Mouse (Mus musculus) gastrocnemius, adult 2 months (tissue): ENCODE measurements around the gene Sgsm3. TPM values are rescaled to one million over a fixed set of nuclear protein-coding genes. Genes with fewer than 3 reads are reported as not detected.
A peak's percentile ranks its signal among the peaks of the same experiment; 100 is the strongest.

Experiments used
- DNase-seq: peaks from one replicate; pipeline ENCODE4 v3.0.0; 2022
- H3K27ac ChIP-seq: fragments of 200-600 bp; 2 replicates; pipeline ENCODE4 v1.8.1; 2022; ENCODE audit warnings: mild to moderate bottlenecking
- H3K4me3 ChIP-seq: fragments of 200-600 bp; 2 replicates; pipeline ENCODE4 v1.8.1; 2022; ENCODE audit warnings: mild to moderate bottlenecking, moderate library complexity
- CTCF ChIP-seq: fragments of 200-600 bp; IDR thresholded peaks from 2 replicates; pipeline ENCODE4 v1.8.1; 2022; ENCODE audit warnings: antibody characterized with exemption, mild to moderate bottlenecking, moderate library complexity
- intact Hi-C: fragments of 180-260 bp; cut with DNase I; formaldehyde crosslinking; loops from one replicate; pipeline ENCODE4 v1.15.1; 2025
- total RNA-seq, 2 experiments: library from RNA; stranded (reverse); gene quantifications; 2 replicates each; pipeline ENCODE4 v1.2.3; 2021

Gene Sgsm3
- total RNA-seq, 2 experiments from 2014 or later = 16.9 to 20.4 TPM

DNA sequence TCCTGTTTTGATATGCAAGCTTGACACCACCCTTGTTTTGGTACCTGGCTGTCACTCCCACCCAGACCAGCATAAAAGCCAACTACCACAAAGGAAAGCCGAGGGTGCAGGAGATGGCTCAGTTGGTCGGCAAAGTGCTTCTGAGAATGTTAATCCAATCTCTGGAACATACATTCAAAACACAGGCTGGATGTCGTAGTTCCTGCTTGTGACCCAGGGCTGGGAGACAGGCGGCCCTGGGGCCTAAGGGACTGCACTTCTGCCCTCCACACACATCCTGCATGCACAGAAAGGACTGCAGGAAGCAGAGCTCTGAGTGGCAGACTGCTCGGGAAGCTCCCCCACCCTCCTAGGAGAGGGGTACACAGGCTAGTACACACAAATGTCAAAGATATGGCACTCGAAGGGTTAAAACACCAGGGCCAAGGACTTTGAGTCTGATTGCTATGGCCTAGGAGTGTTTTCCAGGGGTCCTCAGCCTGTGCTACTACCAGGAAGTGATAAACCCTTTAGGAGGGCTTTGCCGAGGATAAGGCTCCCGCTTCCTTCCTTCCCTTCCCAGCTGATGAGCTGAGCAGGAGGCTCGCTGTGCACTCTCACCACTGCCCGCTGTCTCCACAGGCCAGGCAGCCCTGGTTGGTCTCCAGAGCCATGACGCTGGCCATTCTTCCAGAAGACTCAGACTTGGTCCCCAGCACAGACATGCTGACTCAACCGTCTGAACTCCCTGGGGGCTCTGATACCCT lies 58.0 kb downstream of the Sgsm3 start:
- no peak for TF ChIP-seq CTCF
- Histone ChIP-seq H3K27ac (peak overlapping the region; percentile 88), H3K4me3 (0 out of 2 replicates have a peak overlapping the region, but pooled peaks have one; percentile 4)
- DNase-seq = no peak
- intact Hi-C loops = loop anchor here (2.0 kb wide), 1 partner anchor 29 kb away; no protein-coding TSS in a partner anchor

GRCm38 (mm10) chr15:81038419-81038818 lies 60.9 kb downstream of the Sgsm3 start:
- intact Hi-C loops = no loop called here
- Histone ChIP-seq H3K27ac (peak overlapping the region; percentile 54), H3K4me3 (no peak overlapping the region)
- no peak for TF ChIP-seq CTCF
- DNase-seq = no peak

DNA sequence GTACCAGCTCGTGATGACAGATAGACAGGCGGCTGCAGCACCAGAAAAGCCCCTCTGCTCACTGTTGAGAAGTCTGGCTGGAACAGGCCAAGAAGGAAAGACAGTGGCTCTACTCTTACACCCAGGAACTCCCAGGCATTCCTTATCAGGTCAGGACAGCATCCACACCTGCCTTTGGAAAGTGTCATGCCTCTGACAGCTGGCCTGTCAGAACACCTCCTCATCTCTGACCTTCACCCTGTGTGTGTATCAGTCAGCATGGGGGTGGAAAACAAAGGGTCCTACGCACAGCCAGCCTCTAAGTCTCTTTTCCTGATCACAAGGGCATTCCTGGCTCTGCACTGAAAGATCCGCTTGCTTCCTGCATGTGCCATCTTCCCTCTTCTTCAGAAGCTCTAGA lies 64.2 kb downstream of the Sgsm3 start:
- H3K27ac ChIP-seq = peak overlapping the region; percentile 81
- H3K4me3 ChIP-seq = no peak overlapping the region
- TF ChIP-seq CTCF = no peak
- intact Hi-C loops = loop anchor here (2.0 kb wide), 1 partner anchor 23 kb away; no protein-coding TSS in a partner anchor
- no peak for DNase-seq

- DNase-seq = peak; percentile 85
Measured at GRCm38 (mm10) chr15:81042276-81042931, 64.8 kb downstream of the Sgsm3 start.

DNA sequence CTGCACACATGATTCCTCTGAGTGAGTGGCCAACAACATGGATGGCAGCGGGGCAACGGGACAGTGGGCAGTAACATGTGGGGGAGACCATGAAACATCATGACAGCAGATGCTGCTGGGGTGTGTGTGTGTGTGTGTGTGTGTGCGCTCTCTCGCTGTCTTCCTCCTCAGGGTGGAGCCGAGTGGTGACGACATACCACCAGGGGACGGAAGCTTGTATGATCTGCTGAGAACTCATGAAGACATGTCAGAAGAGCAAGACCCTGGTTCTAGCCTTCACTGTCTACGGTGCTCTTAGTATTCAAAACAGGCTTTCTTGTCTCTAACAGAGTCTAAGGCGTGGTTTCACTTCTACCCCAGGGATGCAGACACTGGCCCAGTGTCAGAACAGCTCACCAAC lies 66.9 kb downstream of the Sgsm3 start:
- intact Hi-C loops = no loop called here
- peak overlapping the region; percentile 49 for H3K4me3 ChIP-seq
- peak overlapping the region; percentile 36; the same call in 1 of the 2 replicates for H3K27ac ChIP-seq
- no peak for DNase-seq
- TF ChIP-seq CTCF = no peak

More at GRCm38 (mm10) chr15:81042276-81042931, 64.8 kb downstream of the Sgsm3 start:
- Histone ChIP-seq H3K27ac (peak overlapping the region; percentile 81), H3K4me3 (peak overlapping the region; percentile 40)
- TF ChIP-seq CTCF = peak; percentile 76
- intact Hi-C loops = loop anchor here (2.0 kb wide), 1 partner anchor 22 kb away; no protein-coding TSS in a partner anchor

GRCm38 (mm10) chr15:81045336-81045735 lies 67.8 kb downstream of the Sgsm3 start:
- intact Hi-C loops = no loop called here
- no peak for TF ChIP-seq CTCF
- H3K4me3 ChIP-seq = peak overlapping the region; percentile 49
- DNase-seq = no peak
- peak overlapping the region; percentile 44 for H3K27ac ChIP-seq

DNA sequence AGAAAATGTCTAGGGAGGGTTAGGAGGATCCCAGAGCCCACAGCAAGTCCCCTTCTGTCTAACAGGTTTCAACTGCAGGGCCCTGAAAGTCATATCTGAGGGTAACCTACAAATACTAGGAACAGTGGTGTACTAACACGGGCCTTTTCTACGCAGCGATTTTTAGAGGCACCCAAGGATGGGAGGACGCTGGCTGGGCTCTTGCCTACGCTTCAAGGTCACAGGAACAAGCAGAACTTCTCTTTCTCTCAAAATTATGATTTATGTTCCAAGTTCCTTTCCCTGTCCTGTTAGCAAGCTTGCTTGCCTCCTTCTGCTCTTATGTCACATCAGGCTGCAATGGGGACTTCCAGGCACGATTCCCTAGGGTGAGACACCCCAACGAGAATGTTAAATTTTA lies 68.5 kb downstream of the Sgsm3 start:
- intact Hi-C loops = no loop called here
- DNase-seq = no peak
- no peak overlapping the region for H3K4me3 ChIP-seq
- TF ChIP-seq CTCF = no peak
- H3K27ac ChIP-seq = peak overlapping the region; percentile 44; the same call in 1 of the 2 replicates

DNA sequence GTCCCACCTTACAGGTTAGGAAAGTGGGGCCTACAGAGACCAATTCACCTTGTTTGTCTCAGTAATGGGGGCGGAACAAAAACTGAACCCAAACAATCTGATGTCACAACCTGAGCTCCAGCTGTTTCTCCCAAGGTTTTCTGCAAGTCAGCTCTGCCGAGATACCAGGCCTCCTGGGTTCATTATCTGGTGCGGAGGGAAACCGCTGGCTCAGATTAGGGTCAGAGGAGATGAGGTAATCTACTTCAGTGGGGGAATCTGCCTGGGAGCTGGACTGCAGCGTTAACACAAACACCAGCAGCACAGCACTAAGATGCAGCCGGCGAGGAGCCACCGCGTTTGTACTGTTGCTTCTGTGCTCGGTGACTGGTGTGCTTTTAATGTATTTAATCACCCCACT lies 69.9 kb downstream of the Sgsm3 start:
- intact Hi-C loops = no loop called here

GRCm38 (mm10) chr15:81049401-81050053 lies 72.0 kb downstream of the Sgsm3 start:
- intact Hi-C loops = loop anchor here (1.0 kb wide), 1 partner anchor 22 kb away; no protein-coding TSS in a partner anchor
- Histone ChIP-seq H3K4me3 (no peak overlapping the region), H3K27ac (peak overlapping the region; percentile 71)
- peak; percentile 74 for TF ChIP-seq CTCF
- peak; percentile 62 for DNase-seq

More for the DNA sequence above, 69.9 kb downstream of the Sgsm3 start:
- Histone ChIP-seq H3K4me3 (no peak overlapping the region), H3K27ac (peak overlapping the region; percentile 40)
- TF ChIP-seq CTCF = no peak
- DNase-seq = no peak

DNA sequence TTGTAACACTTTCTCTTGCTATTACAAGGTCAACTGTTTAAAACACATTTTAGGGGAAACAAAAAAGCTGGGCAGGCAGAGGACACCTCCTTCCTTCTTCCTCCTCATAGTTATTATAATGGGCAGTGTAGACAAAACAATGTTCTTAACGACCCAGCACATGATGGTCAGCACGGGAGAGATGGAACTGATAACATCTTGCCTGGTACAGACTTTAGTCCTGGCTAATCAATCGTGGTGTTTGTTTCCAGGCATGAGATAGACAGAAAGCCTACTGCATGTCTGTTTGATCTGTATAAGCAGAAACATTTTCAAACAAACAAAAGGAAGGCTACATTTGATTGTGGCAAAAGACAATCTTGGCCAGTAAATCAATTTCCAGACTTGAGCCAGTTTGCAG lies 72.9 kb downstream of the Sgsm3 start:
- DNase-seq = no peak
- Histone ChIP-seq H3K27ac (peak overlapping the region; percentile 71), H3K4me3 (no peak overlapping the region)
- intact Hi-C loops = no loop called here
- TF ChIP-seq CTCF = no peak

GRCm38 (mm10) chr15:81052491-81052890 lies 74.9 kb downstream of the Sgsm3 start:
- no peak for DNase-seq
- no peak for TF ChIP-seq CTCF
- no peak overlapping the region for H3K4me3 ChIP-seq
- intact Hi-C loops = no loop called here
- peak overlapping the region; percentile 60 for H3K27ac ChIP-seq

GRCm38 (mm10) chr15:81055488-81055887 lies 77.9 kb downstream of the Sgsm3 start:
- intact Hi-C loops = no loop called here
- TF ChIP-seq CTCF = no peak
- no peak for DNase-seq
- no peak overlapping the region for H3K4me3 ChIP-seq
- peak overlapping the region; percentile 70 for H3K27ac ChIP-seq

DNA sequence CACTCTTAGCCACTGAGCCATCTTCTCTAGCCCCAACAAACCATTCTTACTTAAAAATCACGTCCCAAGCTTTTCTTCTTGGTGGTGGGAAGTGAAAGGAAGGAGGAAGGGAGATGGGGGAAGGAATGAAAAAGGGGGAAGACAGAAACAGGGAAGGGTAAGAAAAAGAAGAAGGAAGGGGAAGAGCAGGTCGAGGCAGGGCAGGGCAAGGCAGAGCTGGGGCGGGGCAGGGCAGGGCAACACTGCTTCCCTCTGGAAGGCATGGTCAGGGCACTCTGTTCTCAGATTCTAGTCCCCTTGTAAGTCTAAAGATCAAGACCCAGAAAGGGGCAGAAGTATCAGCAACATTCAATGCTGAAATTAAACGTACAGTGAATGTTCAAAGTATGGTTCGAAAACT lies 80.2 kb downstream of the Sgsm3 start:
- no peak overlapping the region for H3K4me3 ChIP-seq
- DNase-seq = no peak
- intact Hi-C loops = no loop called here
- no peak for TF ChIP-seq CTCF
- H3K27ac ChIP-seq = peak overlapping the region; percentile 96
